Mouse (Mus musculus) lung, embryonic 16.5 days (tissue): ENCODE data around the gene Rnf215. TPM values are rescaled to one million over a fixed set of nuclear protein-coding genes. Genes with fewer than 3 reads are reported as not detected.
A peak's percentile ranks its signal among the peaks of the same experiment; 100 is the strongest.
"Not testable (repeated sequence)": the region's sequence is repeated elsewhere in the genome, so short reads cannot be mapped to it uniquely, and the experiment has no call there.

Experiments
- ATAC-seq: fragments of 200-750 bp; cut with Nextera tagmentation; 2 replicates; pipeline ENCODE4 v1.8.0; 2017; ENCODE audit warnings: low read depth, mild to moderate bottlenecking, moderate library complexity
- H3K27ac ChIP-seq: fragments of 300-500 bp; sonication (generic); 2 replicates; pipeline ENCODE4 v1.5.1; 2014; ENCODE audit warnings: mild to moderate bottlenecking, control low read depth, low read length
- H3K27me3 ChIP-seq: fragments of 300-500 bp; sonication (generic); 2 replicates; pipeline ENCODE4 v1.6.1; 2014; ENCODE audit warnings: low read depth, low read length, mixed read lengths; ENCODE audit not compliant: control insufficient read depth, insufficient read depth
- H3K36me3 ChIP-seq: fragments of 300-500 bp; sonication (generic); 2 replicates; pipeline ENCODE4 v1.6.1; 2014; ENCODE audit warnings: low read length; ENCODE audit not compliant: control insufficient read depth, insufficient read depth
- H3K4me1 ChIP-seq: fragments of 300-500 bp; sonication (generic); replicated peaks from 2 replicates; pipeline ENCODE4 v1.6.1; 2014; ENCODE audit warnings: low read length, mixed read lengths; ENCODE audit not compliant: control insufficient read depth, insufficient read depth
- H3K4me2 ChIP-seq: fragments of 300-500 bp; sonication (generic); 2 replicates; pipeline ENCODE4 v1.6.1; 2014; ENCODE audit warnings: low read depth, low read length, control low read depth
- H3K4me3 ChIP-seq: fragments of 300-500 bp; sonication (generic); 2 replicates; pipeline ENCODE4 v1.5.1; 2014; ENCODE audit warnings: mild to moderate bottlenecking, low read length, control low read depth
- H3K9ac ChIP-seq: fragments of 300-500 bp; sonication (generic); 2 replicates; pipeline ENCODE4 v1.6.1; 2014; ENCODE audit warnings: low read length, control low read depth
- H3K9me3 ChIP-seq: fragments of 300-500 bp; sonication (generic); 2 replicates; pipeline ENCODE4 v1.6.1; 2016; ENCODE audit warnings: low read length; ENCODE audit not compliant: control insufficient read depth
- WGBS: fragments of 180-500 bp; shearing (Covaris S2); extraction: QIAGEN DNeasy Blood & Tissue Kit; methylation state at CpG from one replicate; pipeline ENCODE4 v1.1.7; 2014; 5-methylcytosine and 5-hydroxymethylcytosine counted together
- polyA plus RNA-seq: library from polyadenylated mRNA; unstranded; fragments of >200 nt; fragmentation: Nextera tagmentation; extraction: Ambion mirVana; gene quantifications from 2 replicates; pipeline ENCODE4 v1.2.1, GENCODE M21; 2015

Rnf215 gene
- polyA plus RNA-seq, 1 experiment from 2014 or later = 35.7 TPM

GRCm38 (mm10) chr11:4097091-4097621 is 37.8 kb upstream of the Rnf215 start:
- Histone ChIP-seq H3K4me1 (peaks cover 19% of the 10 kb centered on the region), H3K4me3 (peak overlapping the region; percentile 62), H3K4me2 (peak overlapping the region; percentile 92), H3K27ac (peak overlapping the region; percentile 93), H3K36me3 (peaks cover under 1% of the 10 kb centered on the region; the same call in 1 of the 2 replicates), H3K27me3 (no peaks in the 10 kb centered on the region), H3K9me3 (no peaks in the 10 kb centered on the region), H3K9ac (peak overlapping the region; percentile 83)
- WGBS = 29% methylated on average over 10 of the region's 10 CpGs
- peak; percentile 21 for ATAC-seq

GRCm38 (mm10) chr11:4098120-4098519 is 36.9 kb upstream of the Rnf215 start:
- Histone ChIP-seq H3K4me3 (no peak overlapping the region), H3K4me1 (peaks cover 19% of the 10 kb centered on the region), H3K9ac (no peak overlapping the region), H3K27me3 (no peaks in the 10 kb centered on the region), H3K36me3 (no peaks in the 10 kb centered on the region), H3K27ac (no peak overlapping the region), H3K4me2 (no peak overlapping the region), H3K9me3 (no peaks in the 10 kb centered on the region)
- no peak for ATAC-seq
- WGBS = 67% methylated on average over 8 of the region's 8 CpGs

GRCm38 (mm10) chr11:4098816-4099215 is 36.2 kb upstream of the Rnf215 start:
- Histone ChIP-seq H3K27ac (no peak overlapping the region), H3K27me3 (no peaks in the 10 kb centered on the region), H3K4me2 (no peak overlapping the region), H3K36me3 (no peaks in the 10 kb centered on the region), H3K9me3 (no peaks in the 10 kb centered on the region), H3K4me1 (peaks cover 19% of the 10 kb centered on the region), H3K9ac (no peak overlapping the region), H3K4me3 (no peak overlapping the region)
- ATAC-seq = no peak
- 69% methylated on average over 7 of the region's 7 CpGs for WGBS

GRCm38 (mm10) chr11:4099447-4099846 is 35.6 kb upstream of the Rnf215 start:
- 81% methylated on average over 3 of the region's 3 CpGs for WGBS
- Histone ChIP-seq H3K4me1 (peaks cover 17% of the 10 kb centered on the region), H3K9ac (no peak overlapping the region), H3K4me3 (no peak overlapping the region), H3K36me3 (no peaks in the 10 kb centered on the region), H3K27me3 (no peaks in the 10 kb centered on the region), H3K27ac (no peak overlapping the region), H3K9me3 (no peaks in the 10 kb centered on the region), H3K4me2 (no peak overlapping the region)
- no peak for ATAC-seq

GRCm38 (mm10) chr11:4101851-4102250 is 33.2 kb upstream of the Rnf215 start:
- no peaks in the 10 kb centered on the region for H3K27me3 ChIP-seq
- H3K4me1 ChIP-seq = peaks cover 5% of the 10 kb centered on the region
- no peak overlapping the region for H3K27ac ChIP-seq
- H3K9ac ChIP-seq = no peak overlapping the region
- H3K36me3 ChIP-seq = no peaks in the 10 kb centered on the region
- whole genome bisulfite sequencing = 82% methylated on average over 5 of the region's 5 CpGs
- H3K4me2 ChIP-seq = no peak overlapping the region
- H3K4me3 ChIP-seq = no peak overlapping the region
- H3K9me3 ChIP-seq = no peaks in the 10 kb centered on the region
- no peak for ATAC-seq

- Histone ChIP-seq H3K9ac (no peak overlapping the region), H3K4me1 (no peaks in the 10 kb centered on the region), H3K36me3 (no peaks in the 10 kb centered on the region), H3K9me3 (no peaks in the 10 kb centered on the region), H3K4me2 (no peak overlapping the region), H3K4me3 (no peak overlapping the region), H3K27ac (0 out of 2 replicates have a peak overlapping the region, but pooled peaks have one; percentile 27), H3K27me3 (no peaks in the 10 kb centered on the region)
- peak; percentile 81 for ATAC-seq
- 63% methylated on average over 14 of the region's 14 CpGs for WGBS
Observed at GRCm38 (mm10) chr11:4103522-4103921, 31.5 kb upstream of the Rnf215 start.

GRCm38 (mm10) chr11:4104989-4105388 is 30.0 kb upstream of the Rnf215 start:
- Histone ChIP-seq H3K9me3 (no peaks in the 10 kb centered on the region), H3K27ac (no peak overlapping the region), H3K36me3 (no peaks in the 10 kb centered on the region), H3K4me1 (no peaks in the 10 kb centered on the region), H3K27me3 (no peaks in the 10 kb centered on the region), H3K4me2 (no peak overlapping the region), H3K4me3 (no peak overlapping the region), H3K9ac (no peak overlapping the region)
- 77% methylated on average over 5 of the region's 5 CpGs for WGBS
- ATAC-seq = no peak

GRCm38 (mm10) chr11:4105444-4105843 is 29.6 kb upstream of the Rnf215 start:
- H3K27ac ChIP-seq = no peak overlapping the region
- no peak overlapping the region for H3K4me3 ChIP-seq
- H3K9me3 ChIP-seq = no peaks in the 10 kb centered on the region
- no peak overlapping the region for H3K4me2 ChIP-seq
- WGBS = 77% methylated on average over 6 of the region's 6 CpGs
- H3K4me1 ChIP-seq = no peaks in the 10 kb centered on the region
- no peaks in the 10 kb centered on the region for H3K36me3 ChIP-seq
- no peak for ATAC-seq
- H3K27me3 ChIP-seq = no peaks in the 10 kb centered on the region
- no peak overlapping the region for H3K9ac ChIP-seq

GRCm38 (mm10) chr11:4107901-4108300 is 27.1 kb upstream of the Rnf215 start:
- H3K9me3 ChIP-seq, H3K27ac ChIP-seq, ATAC-seq, H3K27me3 ChIP-seq, H3K4me2 ChIP-seq, H3K9ac ChIP-seq, H3K4me1 ChIP-seq, H3K36me3 ChIP-seq, H3K4me3 ChIP-seq: not testable (repeated sequence)
- 91% methylated on average over 6 of the region's 6 CpGs for WGBS

- Histone ChIP-seq H3K9ac (no peak overlapping the region), H3K4me3 (no peak overlapping the region), H3K27ac (no peak overlapping the region), H3K27me3 (no peaks in the 10 kb centered on the region), H3K4me1 (no peaks in the 10 kb centered on the region), H3K36me3 (no peaks in the 10 kb centered on the region), H3K9me3 (no peaks in the 10 kb centered on the region), H3K4me2 (no peak overlapping the region)
- 77% methylated on average over 7 of the region's 7 CpGs for WGBS
- no peak for ATAC-seq
Observed at GRCm38 (mm10) chr11:4108691-4109090, 26.3 kb upstream of the Rnf215 start.
